Mouse (Mus musculus) ES-Bruce4 (cell line): Measurements from ENCODE around the gene Rabep1. TPM values are rescaled to one million over a fixed set of nuclear protein-coding genes. Genes with fewer than 3 reads are reported as not detected.

ENCODE experiments used
- H3K27ac ChIP-seq: 2 replicates; pipeline ENCODE4 v1.5.1; 2012; ENCODE audit warnings: low read length, inconsistent platforms; ENCODE audit not compliant: insufficient read depth
- H3K27me3 ChIP-seq: 2 replicates; pipeline ENCODE4 v1.6.1; 2012; ENCODE audit warnings: mild to moderate bottlenecking, low read length, inconsistent platforms; ENCODE audit not compliant: control insufficient read depth, poor library complexity, insufficient read depth, severe bottlenecking
- H3K36me3 ChIP-seq: 2 replicates; pipeline ENCODE4 v1.6.1; 2012; ENCODE audit warnings: inconsistent platforms, mild to moderate bottlenecking, low read length, moderate library complexity; ENCODE audit not compliant: control insufficient read depth, poor library complexity, insufficient read depth, severe bottlenecking
- H3K4me1 ChIP-seq: one replicate; pipeline ENCODE4 v1.8.1; 2011; ENCODE audit warnings: low read length; ENCODE audit not compliant: control insufficient read depth, insufficient read depth
- H3K4me3 ChIP-seq: 2 replicates; pipeline ENCODE4 v1.5.1; 2011; ENCODE audit warnings: low read depth, mild to moderate bottlenecking, low read length
- H3K9ac ChIP-seq: 2 replicates; pipeline ENCODE4 v1.6.1; 2012; ENCODE audit warnings: low read depth, mild to moderate bottlenecking, inconsistent platforms; ENCODE audit not compliant: poor library complexity, severe bottlenecking
- H3K9me3 ChIP-seq: replicated peaks from 2 replicates; pipeline ENCODE4 v1.6.1; 2012; ENCODE audit warnings: mild to moderate bottlenecking, low read length, inconsistent platforms; ENCODE audit not compliant: control insufficient read depth, poor library complexity, insufficient read depth, severe bottlenecking
- CTCF ChIP-seq: IDR thresholded peaks from one replicate; pipeline ENCODE4 v1.8.1; 2011; ENCODE audit warnings: low read depth, low read length
- EP300 ChIP-seq: IDR thresholded peaks from 2 replicates; pipeline ENCODE4 v1.6.1; 2011; ENCODE audit warnings: low read depth, low read length; ENCODE audit not compliant: insufficient read depth
- POLR2A ChIP-seq: IDR thresholded peaks from one replicate; pipeline ENCODE4 v1.8.1; 2011; ENCODE audit warnings: low read length; ENCODE audit not compliant: insufficient read depth
- polyA plus RNA-seq: library from polyadenylated mRNA; stranded (reverse); fragments of >200 nt; gene quantifications from 2 replicates; pipeline ENCODE4 v1.2.4, GENCODE M21; 2011; ENCODE audit warnings: low read depth; ENCODE audit not compliant: missing spikeins, insufficient read depth, insufficient read length

The Rabep1 gene
- polyA plus RNA-seq, 1 experiment: 50.9 TPM

DNA sequence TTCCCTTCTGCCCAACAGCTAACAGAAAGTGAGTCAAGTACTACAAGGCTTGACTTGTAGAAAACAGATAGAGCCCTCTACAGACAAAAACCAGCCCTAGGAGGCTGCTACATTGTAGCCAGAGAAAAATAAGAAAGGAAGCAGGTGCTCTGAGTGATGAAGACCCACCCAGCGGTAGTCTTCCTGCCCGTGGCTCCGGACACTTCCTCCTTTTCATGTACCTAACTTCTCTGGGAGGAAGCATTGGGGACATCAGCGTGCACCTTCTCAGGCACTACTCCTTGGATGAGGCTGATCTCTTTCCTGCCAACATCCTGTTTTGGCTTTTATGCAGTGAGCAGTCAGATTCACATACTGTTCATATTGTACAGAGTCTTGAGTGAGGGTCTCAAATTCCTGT lies 37.9 kb upstream of the Rabep1 start:
- peaks cover 4% of the 10 kb centered on the region; the same call in 1 of the 2 replicates for H3K9me3 ChIP-seq
- H3K27ac ChIP-seq: no peak overlapping the region
- H3K4me1 ChIP-seq: no peaks in the 10 kb centered on the region
- H3K4me3 ChIP-seq: no peak overlapping the region
- H3K9ac ChIP-seq: no peak overlapping the region
- TF ChIP-seq POLR2A (no peak), CTCF (no peak), EP300 (no peak)
- no peaks in the 10 kb centered on the region for H3K36me3 ChIP-seq
- H3K27me3 ChIP-seq: no peaks in the 10 kb centered on the region

DNA sequence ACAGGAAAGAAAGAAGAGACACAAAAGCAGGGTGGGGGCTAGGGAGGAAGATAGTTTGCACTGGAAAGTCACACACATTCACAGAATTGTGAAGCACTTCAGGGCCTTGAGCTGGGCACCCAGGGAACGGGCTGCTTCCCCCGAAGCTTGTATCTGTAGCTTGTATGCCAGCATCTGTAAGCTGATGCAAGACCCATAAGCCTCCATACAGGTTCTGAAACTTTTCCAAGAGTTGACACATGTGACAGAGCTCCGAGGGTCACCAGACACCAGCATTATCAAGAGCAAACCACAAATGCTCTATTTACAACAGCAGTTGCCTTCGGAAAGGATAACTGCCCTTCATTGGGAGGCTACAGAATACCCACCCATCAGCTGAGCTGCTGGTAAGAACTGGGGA lies 36.9 kb upstream of the Rabep1 start:
- no peak overlapping the region for H3K4me3 ChIP-seq
- TF ChIP-seq CTCF: no peak
- TF ChIP-seq EP300: no peak
- TF ChIP-seq POLR2A: no peak
- H3K27me3 ChIP-seq: no peaks in the 10 kb centered on the region
- no peaks in the 10 kb centered on the region for H3K4me1 ChIP-seq
- H3K9ac ChIP-seq: no peak overlapping the region
- no peak overlapping the region for H3K27ac ChIP-seq
- no peaks in the 10 kb centered on the region for H3K9me3 ChIP-seq
- H3K36me3 ChIP-seq: no peaks in the 10 kb centered on the region

DNA sequence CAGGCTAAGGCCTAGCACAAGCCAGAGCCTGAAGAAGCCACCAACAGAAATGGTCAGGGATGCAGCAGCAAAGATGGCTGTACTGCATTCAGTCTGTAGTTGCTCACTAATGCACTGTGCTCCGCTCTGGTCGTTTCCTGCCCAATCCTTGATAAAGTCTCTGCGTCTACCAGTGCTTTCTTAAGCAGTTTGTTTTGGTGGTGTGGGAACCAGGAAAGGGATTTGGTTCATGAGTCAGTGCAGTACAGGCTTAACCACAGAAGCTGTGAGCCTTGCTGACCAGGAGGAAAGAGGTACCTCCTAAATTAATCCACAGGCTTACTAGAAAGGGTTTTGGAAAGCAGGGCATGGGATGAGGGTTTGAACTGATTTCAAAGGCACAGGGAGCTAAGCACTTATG lies 36.5 kb upstream of the Rabep1 start:
- Histone ChIP-seq H3K4me1 (no peaks in the 10 kb centered on the region), H3K36me3 (no peaks in the 10 kb centered on the region), H3K9me3 (no peaks in the 10 kb centered on the region), H3K4me3 (no peak overlapping the region), H3K27me3 (no peaks in the 10 kb centered on the region), H3K27ac (no peak overlapping the region), H3K9ac (no peak overlapping the region)
- no peak for TF ChIP-seq CTCF
- TF ChIP-seq POLR2A: no peak
- TF ChIP-seq EP300: no peak

DNA sequence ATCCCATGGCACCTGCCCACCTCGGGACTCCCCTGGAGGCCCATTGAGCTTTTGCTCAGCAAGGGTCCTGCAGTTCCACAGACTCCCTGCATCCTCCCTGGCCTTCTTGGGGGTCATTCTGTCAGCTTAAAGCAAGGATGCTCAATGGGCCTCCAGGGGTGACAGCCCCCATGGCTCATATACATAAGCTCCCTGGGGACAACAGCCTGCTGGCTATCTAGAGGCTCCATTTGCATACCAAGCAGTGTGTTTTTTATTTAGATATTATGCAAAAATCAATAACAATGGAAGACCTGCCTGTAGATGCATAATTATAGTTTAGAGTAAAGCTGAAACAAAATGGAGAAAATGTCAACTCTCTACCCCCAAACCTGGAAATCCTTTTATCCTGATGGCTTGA lies 35.6 kb upstream of the Rabep1 start:
- no peak overlapping the region for H3K27ac ChIP-seq
- no peak overlapping the region for H3K4me3 ChIP-seq
- H3K27me3 ChIP-seq: no peaks in the 10 kb centered on the region
- H3K9ac ChIP-seq: no peak overlapping the region
- TF ChIP-seq CTCF (no peak), POLR2A (no peak), EP300 (no peak)
- H3K36me3 ChIP-seq: no peaks in the 10 kb centered on the region
- H3K4me1 ChIP-seq: no peaks in the 10 kb centered on the region
- no peaks in the 10 kb centered on the region for H3K9me3 ChIP-seq

DNA sequence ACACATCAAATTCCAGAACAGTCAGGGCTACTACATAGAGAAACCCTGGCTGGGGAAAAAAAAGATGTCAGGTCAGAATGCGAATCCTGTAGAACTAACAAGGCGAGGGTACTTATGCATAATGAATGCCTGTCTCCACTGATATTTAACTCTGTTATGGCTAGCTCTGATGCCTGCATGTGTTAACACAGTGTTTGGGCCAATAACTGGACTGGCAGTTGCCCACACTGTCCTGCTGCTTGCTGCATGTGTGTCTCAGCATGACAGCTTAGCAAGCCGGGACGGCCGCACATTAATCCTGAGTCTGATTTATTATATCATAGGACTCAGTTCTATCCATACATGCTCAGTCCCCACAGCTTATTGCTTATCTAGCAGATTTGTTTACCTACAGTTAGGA lies 33.5 kb upstream of the Rabep1 start:
- Histone ChIP-seq H3K27me3 (no peaks in the 10 kb centered on the region), H3K9ac (no peak overlapping the region), H3K36me3 (no peaks in the 10 kb centered on the region), H3K4me3 (no peak overlapping the region), H3K4me1 (no peaks in the 10 kb centered on the region), H3K9me3 (no peaks in the 10 kb centered on the region), H3K27ac (no peak overlapping the region)
- TF ChIP-seq POLR2A (no peak), CTCF (no peak), EP300 (no peak)

DNA sequence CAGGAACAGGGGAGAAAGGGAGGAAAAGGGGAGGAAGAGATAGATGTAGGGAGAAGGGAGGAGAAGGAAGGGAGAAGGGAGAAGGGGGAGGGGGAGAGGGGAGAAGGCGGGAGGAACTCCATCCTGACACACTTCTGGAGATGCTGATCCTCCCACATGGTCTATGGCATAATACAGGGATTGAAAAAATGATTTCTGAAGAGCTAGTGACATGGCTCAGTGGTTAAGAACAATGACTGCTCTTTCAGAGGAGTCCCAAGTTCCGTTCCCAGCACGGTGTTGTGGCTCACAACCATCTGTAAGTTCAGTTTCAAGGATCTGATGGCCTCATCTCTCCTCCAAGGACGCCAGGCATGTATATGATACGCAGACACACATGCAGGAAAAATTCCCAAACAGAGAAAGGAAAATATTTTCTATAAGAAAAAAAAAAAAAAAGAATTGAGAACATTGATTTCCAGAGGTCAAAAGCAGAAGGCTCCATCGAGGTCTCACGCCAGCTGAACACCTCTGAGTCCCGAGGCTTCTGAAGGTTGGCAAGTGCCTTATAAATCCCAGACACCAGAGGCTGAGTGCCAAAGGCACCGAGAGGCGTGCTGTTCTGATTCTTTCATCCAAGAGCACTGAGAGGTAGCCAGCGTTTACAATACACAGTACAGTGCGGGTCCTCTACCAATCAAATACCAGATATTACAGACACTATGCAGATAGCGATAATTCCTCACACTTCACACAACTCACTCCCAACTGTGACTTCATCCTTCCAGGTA lies 32.9 kb upstream of the Rabep1 start:
- TF ChIP-seq POLR2A (no peak), CTCF (no peak), EP300 (no peak)
- Histone ChIP-seq H3K27me3 (no peaks in the 10 kb centered on the region), H3K4me1 (no peaks in the 10 kb centered on the region), H3K4me3 (no peak overlapping the region), H3K9me3 (no peaks in the 10 kb centered on the region), H3K27ac (no peak overlapping the region), H3K36me3 (no peaks in the 10 kb centered on the region), H3K9ac (no peak overlapping the region)
